Mouse (Mus musculus): ENCODE measurements around the gene Ccl7.

Gene Ccl7

DNA sequence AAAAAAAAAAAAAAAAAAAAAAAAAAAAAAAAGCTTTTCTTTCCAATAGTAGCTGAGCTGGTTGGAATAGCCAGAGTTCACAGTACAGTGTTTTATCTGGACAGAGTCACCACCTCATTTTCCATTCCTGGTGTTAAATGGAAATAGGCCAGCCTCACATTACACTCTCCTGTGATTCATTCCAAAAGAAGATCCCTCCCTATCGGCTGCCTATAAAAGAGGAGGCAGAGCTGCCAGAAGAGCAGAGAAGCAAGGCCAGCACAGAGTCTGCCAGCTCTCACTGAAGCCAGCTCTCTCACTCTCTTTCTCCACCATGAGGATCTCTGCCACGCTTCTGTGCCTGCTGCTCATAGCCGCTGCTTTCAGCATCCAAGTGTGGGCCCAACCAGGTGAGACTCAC, at the start of gene Ccl7:
Gene Ccl7 (plus strand): TSS at position 242 of the 400 bp plus-strand sequence.
- no peaks in the 10 kb centered on the region for H3K27me3 ChIP-seq (ENCODE audit: control insufficient read depth, insufficient read depth, low read length, poor library complexity, severe bottlenecking)
- no peak for DNase-seq (ENCODE audit: low read depth, low spot score)
- H3K36me3 ChIP-seq (ENCODE audit: control insufficient read depth, insufficient read depth, low read length, poor library complexity, severe bottlenecking), result no peaks in the 10 kb centered on the region

DNA sequence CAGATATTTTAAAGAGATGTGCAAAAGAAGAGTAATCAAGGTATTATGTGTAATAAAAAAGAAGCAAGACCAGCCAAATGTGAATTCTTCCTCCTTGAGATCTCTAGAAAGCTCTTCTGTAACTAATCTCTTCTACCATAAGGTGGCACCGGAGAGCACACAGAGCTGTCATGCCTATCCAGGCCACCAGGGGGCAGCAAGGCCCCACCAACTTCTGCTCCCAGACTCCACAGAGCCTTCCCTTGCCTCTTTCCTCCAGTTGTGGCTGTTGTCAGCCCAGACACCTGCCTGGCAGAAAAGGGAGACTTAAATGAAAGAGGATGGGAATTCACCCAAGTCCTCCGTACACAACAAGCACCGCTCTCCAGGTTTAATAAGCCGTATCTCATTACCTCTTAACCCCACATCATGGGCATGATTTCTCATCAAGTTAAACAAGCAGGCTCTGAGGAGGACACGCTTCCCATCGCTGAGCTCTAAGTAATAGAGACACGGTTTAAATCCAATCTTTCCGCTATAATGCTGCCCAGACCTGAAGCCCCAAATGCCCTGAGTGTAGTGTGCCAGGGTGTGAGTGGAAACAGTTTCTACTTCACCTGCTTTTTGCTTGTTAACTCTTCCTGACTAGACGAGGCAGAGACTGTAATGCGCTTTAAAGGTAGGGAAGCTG, 49.2 kb upstream of the Ccl7 start:
- peak; percentile 70 for DNase-seq (ENCODE audit: low read depth, low spot score)
- no peaks in the 10 kb centered on the region for H3K36me3 ChIP-seq (ENCODE audit: control insufficient read depth, insufficient read depth, low read length, poor library complexity, severe bottlenecking)

DNA sequence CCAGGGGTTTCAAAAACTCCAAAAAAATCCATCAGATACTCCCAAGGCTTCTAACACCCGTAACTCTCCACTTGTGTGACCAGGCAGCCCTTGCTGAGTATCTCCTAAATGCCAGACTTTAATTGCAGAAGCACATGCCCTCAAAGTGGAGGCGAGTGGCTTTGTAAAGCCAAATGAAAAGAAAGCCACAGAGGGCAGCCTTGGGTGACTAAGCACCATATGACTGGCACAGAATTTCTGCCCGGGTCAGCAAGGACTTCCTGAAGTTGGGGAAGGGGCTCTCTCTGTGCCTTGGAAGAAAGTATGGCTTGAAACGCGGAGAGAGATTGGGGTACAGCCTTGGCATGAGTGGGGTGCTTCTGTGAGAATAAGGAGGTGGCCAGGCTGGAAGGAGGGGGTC, 48.4 kb upstream of the Ccl7 start:
- no peaks in the 10 kb centered on the region for H3K36me3 ChIP-seq (ENCODE audit: control insufficient read depth, insufficient read depth, low read length, poor library complexity, severe bottlenecking)
- no peaks in the 10 kb centered on the region for H3K27me3 ChIP-seq (ENCODE audit: control insufficient read depth, insufficient read depth, low read length, poor library complexity, severe bottlenecking)
- DNase-seq (ENCODE audit: low read depth, low spot score), result no peak

More for the DNA sequence above, 49.2 kb upstream of the Ccl7 start:
- H3K27me3 ChIP-seq (ENCODE audit: control insufficient read depth, insufficient read depth, low read length, poor library complexity, severe bottlenecking), result no peaks in the 10 kb centered on the region

DNA sequence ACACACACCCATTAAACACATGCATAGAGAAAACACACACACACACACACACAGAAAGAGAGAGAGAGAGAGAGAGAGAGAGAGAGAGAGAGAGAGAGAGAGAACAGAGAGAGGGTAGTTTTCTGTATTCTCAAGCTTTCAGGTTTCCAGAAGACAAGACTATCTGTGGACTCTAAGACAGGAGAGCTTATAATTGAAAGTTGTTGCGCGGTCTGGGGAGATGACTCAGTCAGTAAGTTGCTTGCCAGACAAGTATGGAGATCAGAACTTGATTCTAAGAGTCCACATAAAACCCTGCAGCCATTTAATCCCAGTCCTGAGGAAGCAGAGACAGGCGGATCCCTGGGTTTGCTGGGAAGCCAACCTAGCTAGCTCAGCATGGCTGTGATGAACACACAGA, 46.9 kb upstream of the Ccl7 start:
- no peak for DNase-seq (ENCODE audit: low read depth, low spot score)
- Histone ChIP-seq H3K36me3 (ENCODE audit: control insufficient read depth, insufficient read depth, low read length, poor library complexity, severe bottlenecking) (no peaks in the 10 kb centered on the region), H3K27me3 (ENCODE audit: control insufficient read depth, insufficient read depth, low read length, poor library complexity, severe bottlenecking) (no peaks in the 10 kb centered on the region)

DNA sequence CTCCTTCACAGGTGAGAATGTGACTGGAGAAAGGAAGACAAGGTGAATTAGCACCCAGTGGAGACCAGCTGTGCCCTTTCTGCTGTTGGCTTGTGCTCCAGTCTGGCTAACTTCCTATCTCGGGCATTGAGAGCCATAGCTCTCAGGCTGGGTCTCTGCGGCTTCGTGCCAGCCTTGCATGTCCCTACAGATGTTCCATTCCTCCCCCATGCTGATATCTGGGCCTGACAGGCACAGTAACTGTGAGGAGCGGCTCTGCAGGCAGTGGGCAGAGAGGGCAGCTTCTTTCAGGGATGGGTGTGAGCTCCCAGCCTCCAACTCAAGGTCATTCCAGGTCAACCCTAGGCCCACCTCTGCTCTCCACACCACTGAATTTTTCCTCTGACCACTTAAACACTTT, 46.0 kb upstream of the Ccl7 start:
- no peaks in the 10 kb centered on the region for H3K27me3 ChIP-seq (ENCODE audit: control insufficient read depth, insufficient read depth, low read length, poor library complexity, severe bottlenecking)
- DNase-seq (ENCODE audit: low read depth, low spot score), result no peak
- H3K36me3 ChIP-seq (ENCODE audit: control insufficient read depth, insufficient read depth, low read length, poor library complexity, severe bottlenecking), result no peaks in the 10 kb centered on the region

DNA sequence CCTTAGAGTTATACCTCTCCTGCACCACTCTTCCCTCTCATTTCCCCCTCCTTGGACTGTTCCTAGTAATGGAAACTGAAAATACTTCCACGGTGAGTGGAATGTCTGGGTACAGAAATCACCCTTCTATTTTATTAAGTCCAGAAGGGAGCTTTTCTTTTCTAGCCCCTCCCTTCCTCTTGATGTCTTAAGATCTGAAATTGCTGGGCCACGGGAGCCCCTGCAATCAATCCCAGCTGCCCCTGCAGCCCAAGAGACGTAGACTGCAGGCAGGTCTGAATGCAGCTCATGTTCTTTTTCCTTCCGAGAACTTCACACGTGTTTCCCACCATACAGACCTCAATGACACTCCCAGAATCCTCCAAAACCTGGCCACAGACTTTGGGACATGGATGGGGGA, 44.9 kb upstream of the Ccl7 start:
- DNase-seq (ENCODE audit: low read depth, low spot score), result no peak
- Histone ChIP-seq H3K27me3 (ENCODE audit: control insufficient read depth, insufficient read depth, low read length, poor library complexity, severe bottlenecking) (no peaks in the 10 kb centered on the region), H3K36me3 (ENCODE audit: control insufficient read depth, insufficient read depth, low read length, poor library complexity, severe bottlenecking) (no peaks in the 10 kb centered on the region)

DNA sequence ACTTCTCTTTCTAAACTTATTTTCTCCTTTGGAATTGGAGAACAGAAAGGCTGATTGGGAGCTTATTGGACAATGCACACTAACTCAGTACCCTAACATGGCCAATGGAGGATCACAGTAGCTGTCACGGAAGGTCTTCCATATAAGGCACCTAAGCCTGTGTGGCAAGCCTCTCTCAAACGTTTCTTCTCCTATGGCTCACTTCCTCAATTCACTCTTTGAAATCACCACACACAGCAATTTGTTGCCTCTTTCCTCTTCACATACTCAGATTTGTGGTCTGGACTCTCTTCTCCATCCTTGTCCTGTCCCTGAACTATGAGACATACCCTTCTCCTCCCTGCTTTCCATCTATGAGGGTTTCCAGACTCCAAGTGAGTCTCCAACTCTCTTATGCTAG, 40.7 kb upstream of the Ccl7 start:
- Histone ChIP-seq H3K27me3 (ENCODE audit: control insufficient read depth, insufficient read depth, low read length, poor library complexity, severe bottlenecking) (no peaks in the 10 kb centered on the region), H3K36me3 (ENCODE audit: control insufficient read depth, insufficient read depth, low read length, poor library complexity, severe bottlenecking) (no peaks in the 10 kb centered on the region)
- DNase-seq (ENCODE audit: low read depth, low spot score), result peak; percentile 18

DNA sequence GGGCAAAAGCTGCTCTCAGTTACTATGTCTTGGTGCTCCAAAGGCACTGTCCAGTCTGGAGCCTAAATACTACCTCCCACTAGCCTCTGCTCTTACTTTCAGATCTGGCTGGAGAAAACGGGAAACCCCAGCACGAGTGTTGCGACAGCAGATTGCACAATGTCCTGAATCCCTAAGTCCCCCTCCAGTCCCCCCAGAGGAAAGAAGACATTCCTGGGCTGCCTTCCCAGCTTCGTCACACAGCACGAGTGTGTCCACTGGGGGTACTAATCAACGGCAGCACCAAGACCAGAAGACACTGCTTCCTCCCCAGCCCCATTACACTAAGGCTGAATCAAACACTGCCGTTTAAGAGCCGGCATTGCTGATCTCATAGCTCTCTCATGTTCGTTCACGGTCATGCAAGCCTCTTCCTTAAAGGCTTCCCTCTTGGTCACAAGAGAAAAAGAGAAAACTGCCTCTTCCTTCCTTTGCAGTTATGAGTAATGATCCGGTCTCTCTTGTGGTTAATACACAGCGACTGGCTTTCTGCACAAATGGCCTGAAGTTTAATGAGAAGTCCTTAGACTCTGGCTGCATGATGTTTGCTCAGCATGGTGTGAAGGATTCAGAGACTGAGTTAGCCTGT, 38.6 kb upstream of the Ccl7 start:
- DNase-seq (ENCODE audit: low read depth, low spot score), result no peak
- no peaks in the 10 kb centered on the region for H3K36me3 ChIP-seq (ENCODE audit: control insufficient read depth, insufficient read depth, low read length, poor library complexity, severe bottlenecking)
- no peaks in the 10 kb centered on the region for H3K27me3 ChIP-seq (ENCODE audit: control insufficient read depth, insufficient read depth, low read length, poor library complexity, severe bottlenecking)

DNA sequence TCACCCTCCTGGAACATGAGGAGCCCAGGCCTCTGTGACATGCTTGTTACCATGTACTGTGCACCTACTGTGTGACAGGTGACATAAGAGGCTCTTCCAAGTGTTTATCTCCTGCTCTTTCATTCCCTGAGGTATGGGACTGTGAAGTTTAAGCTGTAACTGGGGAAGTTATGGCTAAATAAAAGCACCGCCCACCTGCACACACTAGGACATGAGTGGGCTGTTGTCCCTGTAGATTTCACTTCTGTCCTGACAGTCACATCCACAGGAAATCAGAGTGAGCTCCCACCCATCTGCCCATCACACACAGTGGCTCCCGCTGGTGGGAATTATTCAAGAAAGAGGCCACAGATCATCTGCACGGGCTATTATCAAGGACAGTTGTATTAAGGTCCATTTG, 35.4 kb upstream of the Ccl7 start:
- H3K36me3 ChIP-seq (ENCODE audit: control insufficient read depth, insufficient read depth, low read length, poor library complexity, severe bottlenecking), result no peaks in the 10 kb centered on the region
- no peaks in the 10 kb centered on the region for H3K27me3 ChIP-seq (ENCODE audit: control insufficient read depth, insufficient read depth, low read length, poor library complexity, severe bottlenecking)
- DNase-seq (ENCODE audit: low read depth, low spot score), result no peak

DNA sequence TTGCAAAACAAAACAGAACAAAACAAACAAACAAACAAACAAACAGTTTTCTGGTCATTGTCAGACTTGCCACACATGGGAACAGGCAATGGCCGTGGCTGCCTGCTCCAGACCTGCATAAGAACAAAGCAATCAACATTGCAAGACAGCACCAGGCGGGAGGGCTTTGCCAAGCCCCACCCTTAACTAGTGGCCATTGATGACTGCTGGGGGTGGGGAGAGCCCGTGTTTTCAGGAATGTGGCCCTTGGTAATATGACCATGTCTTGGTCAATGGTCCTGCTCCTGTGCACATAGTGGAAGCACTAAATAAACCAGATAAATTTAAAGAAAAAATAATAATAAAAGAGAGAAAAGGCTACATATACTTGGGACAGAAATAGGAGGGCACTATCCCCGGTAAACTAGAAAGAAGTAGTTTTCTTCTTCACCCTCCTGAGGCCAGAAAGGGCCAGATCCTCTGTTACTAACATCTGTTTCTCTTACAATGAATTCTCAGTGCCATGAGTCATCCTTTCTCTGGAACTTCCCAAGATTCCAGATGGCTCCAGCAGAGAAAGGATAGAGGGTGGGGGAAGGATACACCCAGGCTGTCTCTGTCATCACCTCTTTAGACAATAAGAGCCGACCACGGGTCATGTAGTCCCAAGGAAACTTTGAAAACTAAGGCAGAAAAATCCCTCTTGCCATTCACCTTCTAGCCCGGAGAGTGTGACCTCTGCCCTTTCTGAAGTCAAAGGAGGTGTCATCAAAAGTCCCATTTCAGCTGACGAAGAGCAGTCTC, 33.9 kb upstream of the Ccl7 start:
- Histone ChIP-seq H3K36me3 (ENCODE audit: control insufficient read depth, insufficient read depth, low read length, poor library complexity, severe bottlenecking) (no peaks in the 10 kb centered on the region), H3K27me3 (ENCODE audit: control insufficient read depth, insufficient read depth, low read length, poor library complexity, severe bottlenecking) (no peaks in the 10 kb centered on the region)
- no peak for DNase-seq (ENCODE audit: low read depth, low spot score)

DNA sequence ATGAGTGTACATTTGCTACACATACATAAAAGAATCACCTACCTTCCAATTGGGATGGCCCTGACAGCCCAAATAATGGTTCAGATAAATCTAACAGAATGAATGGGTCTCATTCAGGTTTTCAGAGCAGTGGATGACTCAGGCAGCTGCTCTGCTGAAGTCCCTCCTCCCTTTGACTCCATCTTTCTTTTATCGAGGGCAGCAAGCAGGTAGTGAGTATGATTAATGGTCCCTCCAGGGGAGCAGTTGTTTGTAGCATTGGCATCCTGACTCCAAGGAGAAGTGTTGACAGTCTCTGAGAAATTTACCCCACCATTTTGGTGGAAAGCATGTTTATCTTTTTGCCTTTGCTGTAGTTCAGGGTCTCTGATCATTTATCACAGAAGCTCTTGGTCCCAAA, 31.8 kb upstream of the Ccl7 start:
- Histone ChIP-seq H3K36me3 (ENCODE audit: control insufficient read depth, insufficient read depth, low read length, poor library complexity, severe bottlenecking) (no peaks in the 10 kb centered on the region), H3K27me3 (ENCODE audit: control insufficient read depth, insufficient read depth, low read length, poor library complexity, severe bottlenecking) (no peaks in the 10 kb centered on the region)
- DNase-seq (ENCODE audit: low read depth, low spot score), result no peak

DNA sequence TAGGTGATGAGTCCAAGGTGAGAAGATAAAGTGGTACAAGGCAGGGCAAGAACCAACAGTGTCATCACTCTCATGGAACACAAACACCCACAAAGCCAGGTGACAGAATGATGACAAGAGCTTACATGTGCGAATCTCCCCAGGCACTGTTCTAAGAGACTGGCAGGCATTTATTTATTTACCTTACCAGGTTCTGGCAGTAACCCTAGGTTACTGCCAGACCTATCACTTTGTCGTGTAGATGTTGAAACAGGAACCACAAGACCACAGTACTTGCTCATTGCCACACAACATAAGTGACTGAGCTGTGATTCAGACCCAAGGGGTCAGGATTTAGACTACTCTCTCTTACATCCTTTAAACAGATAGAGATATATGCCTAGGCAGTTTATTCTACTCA, 30.4 kb upstream of the Ccl7 start:
- Histone ChIP-seq H3K36me3 (ENCODE audit: control insufficient read depth, insufficient read depth, low read length, poor library complexity, severe bottlenecking) (no peaks in the 10 kb centered on the region), H3K27me3 (ENCODE audit: control insufficient read depth, insufficient read depth, low read length, poor library complexity, severe bottlenecking) (no peaks in the 10 kb centered on the region)
- no peak for DNase-seq (ENCODE audit: low read depth, low spot score)

DNA sequence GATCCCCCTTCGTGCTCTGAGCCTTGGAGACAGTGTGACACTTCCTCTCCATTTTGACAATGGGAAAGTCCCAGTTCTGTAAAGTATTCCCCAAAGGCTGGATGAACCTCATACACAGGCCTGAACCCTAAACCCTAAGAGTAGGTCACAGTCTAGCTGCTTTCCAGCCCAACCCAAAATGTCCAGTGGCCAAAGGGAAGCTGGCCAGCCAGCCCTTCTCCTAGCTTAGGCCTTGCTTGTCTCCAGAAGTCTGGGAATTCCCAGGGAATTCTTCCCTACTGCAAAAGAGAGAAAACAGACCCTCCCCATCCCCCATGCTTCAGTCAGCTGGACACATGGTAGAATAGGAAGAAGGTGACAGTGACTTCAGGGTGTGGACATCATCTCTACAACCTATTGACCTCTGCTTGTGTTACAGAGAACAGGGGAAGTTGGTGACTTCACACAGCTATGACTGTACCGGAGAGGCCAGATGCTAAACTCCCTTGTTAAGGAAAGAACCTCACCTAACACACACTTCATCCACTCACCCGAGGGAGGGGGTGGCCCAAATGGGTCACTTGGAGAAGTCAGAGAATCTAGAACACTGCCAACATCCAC, 29.2 kb upstream of the Ccl7 start:
- no peak for DNase-seq (ENCODE audit: low read depth, low spot score)
- H3K27me3 ChIP-seq (ENCODE audit: control insufficient read depth, insufficient read depth, low read length, poor library complexity, severe bottlenecking), result no peaks in the 10 kb centered on the region
- H3K36me3 ChIP-seq (ENCODE audit: control insufficient read depth, insufficient read depth, low read length, poor library complexity, severe bottlenecking), result no peaks in the 10 kb centered on the region

DNA sequence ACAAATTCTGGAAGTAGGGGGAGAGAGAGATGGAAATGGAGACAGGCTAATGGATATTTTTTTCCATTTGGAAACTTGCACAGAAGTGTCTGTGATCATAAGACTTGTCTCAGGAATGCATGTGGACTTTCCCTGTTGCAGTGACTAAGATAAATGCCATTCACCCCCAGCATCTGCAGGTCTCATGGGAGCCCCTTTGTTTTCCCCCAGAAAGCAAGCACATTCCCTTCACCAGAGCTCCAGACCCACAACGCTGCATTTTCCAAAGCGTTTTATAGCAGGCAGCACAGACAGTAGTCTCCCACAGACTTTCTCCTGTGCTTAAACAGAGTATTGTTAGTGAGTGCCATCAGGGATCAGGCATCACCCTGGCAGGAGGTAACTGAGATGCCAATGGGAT, 26.1 kb upstream of the Ccl7 start:
- Histone ChIP-seq H3K36me3 (ENCODE audit: control insufficient read depth, insufficient read depth, low read length, poor library complexity, severe bottlenecking) (no peaks in the 10 kb centered on the region), H3K27me3 (ENCODE audit: control insufficient read depth, insufficient read depth, low read length, poor library complexity, severe bottlenecking) (no peaks in the 10 kb centered on the region)
- DNase-seq (ENCODE audit: low read depth, low spot score), result no peak

DNA sequence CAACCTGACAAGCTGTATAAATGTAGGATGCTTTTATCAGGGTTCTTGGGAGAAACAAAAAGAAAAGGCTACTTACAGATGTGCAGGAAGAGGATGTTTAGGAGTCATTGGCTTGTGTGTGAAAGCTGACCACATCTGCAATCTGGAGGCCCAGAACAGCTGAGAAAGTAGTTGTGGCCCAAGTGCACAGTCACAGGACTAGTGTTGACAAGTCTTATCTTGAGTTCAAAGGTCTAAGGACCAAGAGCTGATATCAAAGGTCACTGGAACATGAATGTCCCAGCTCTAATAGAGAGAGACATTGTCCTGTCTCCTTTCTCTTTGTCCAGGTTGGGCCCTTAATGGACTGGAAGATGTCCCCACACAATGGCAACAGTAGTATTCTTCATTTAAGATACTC, 25.7 kb upstream of the Ccl7 start:
- Histone ChIP-seq H3K27me3 (ENCODE audit: control insufficient read depth, insufficient read depth, low read length, poor library complexity, severe bottlenecking) (no peaks in the 10 kb centered on the region), H3K36me3 (ENCODE audit: control insufficient read depth, insufficient read depth, low read length, poor library complexity, severe bottlenecking) (no peaks in the 10 kb centered on the region)
- no peak for DNase-seq (ENCODE audit: low read depth, low spot score)
